In the genomic region with DNA sequence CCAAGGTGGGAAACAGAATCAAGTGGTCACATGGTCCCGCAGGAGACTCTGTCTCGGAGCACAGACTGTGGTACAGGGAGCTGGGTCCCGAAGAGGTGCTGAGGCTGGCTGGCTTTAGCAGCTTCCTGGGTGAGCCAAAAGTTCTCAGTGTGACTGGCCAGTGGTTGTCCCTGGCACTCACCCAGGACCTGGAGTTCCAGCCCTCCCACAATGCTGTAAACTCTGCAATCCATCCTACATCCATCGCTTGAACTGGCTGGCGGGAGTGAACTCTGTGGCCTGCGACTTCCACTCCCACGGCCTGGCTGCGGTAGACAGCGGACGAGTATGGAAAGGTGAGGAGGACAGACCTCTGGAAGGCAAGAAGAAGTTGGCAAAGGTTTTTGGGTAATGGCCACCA, we compare ENCODE assay signal across 12 mouse cellular contexts. TPM values are rescaled to one million over a fixed set of nuclear protein-coding genes. Genes with fewer than 3 reads are reported as not detected.
DNase-seq lines count a peak whose midpoint lies in the region; ATAC-seq and TF ChIP-seq lines count a peak whose summit lies in the region.
"Had no signal": no experiment of that assay in that cellular context is flagged by ENCODE, and none has a peak within 500 bp of the region (broad histone marks: within the 10 kb centered on the region; RNA-seq: fewer than 3 reads in every experiment).

No protein-coding gene starts in this region.

- H3K9me3 ChIP-seq in hindbrain, embryonic 14.5 days (ENCODE audit: control insufficient read depth, low read length): no peaks in the 10 kb centered on the region
- no peaks in the 10 kb centered on the region for H3K9me3 ChIP-seq in midbrain, postnatal 0 days (ENCODE audit: low read length)

- no peak for ATAC-seq in frontal cortex, adult (ENCODE audit: low TSS enrichment)
- ATAC-seq in hindbrain, embryonic 14.5 days (ENCODE audit: low FRiP score): no peak
- ATAC-seq in midbrain, postnatal 0 days (ENCODE audit: low FRiP score): no peak
- ATAC-seq: forebrain, postnatal 0 days had no signal

- H3K4me1 ChIP-seq in hindbrain, embryonic 14.5 days (replicated peaks; ENCODE audit: control insufficient read depth, insufficient read depth, low read length): peaks cover 5% of the 10 kb centered on the region
- peaks cover 6% of the 10 kb centered on the region; the same call in 1 of the 2 replicates for H3K4me1 ChIP-seq in midbrain, postnatal 0 days (ENCODE audit: insufficient read depth, low read length)

- no peak overlapping the region for H3K27ac ChIP-seq in hindbrain, embryonic 14.5 days
- no peak overlapping the region for H3K27ac ChIP-seq in midbrain, postnatal 0 days (ENCODE audit: low read depth, low read length)
- H3K27ac ChIP-seq: liver, embryonic 14.5 days had no signal

- WGBS in hindbrain, embryonic 14.5 days: 89% methylated on average over 10 of the region's 10 CpGs
- WGBS in midbrain, postnatal 0 days: 84% methylated on average over 10 of the region's 10 CpGs

- no peak for TF ChIP-seq CTCF in midbrain, postnatal 0 days (IDR thresholded peaks at IDR 0.05)

- H3K9ac ChIP-seq in hindbrain, embryonic 14.5 days: no peak overlapping the region
- no peak overlapping the region for H3K9ac ChIP-seq in midbrain, postnatal 0 days (replicated peaks; ENCODE audit: low read length, poor library complexity, severe bottlenecking)
- H3K9ac ChIP-seq: forebrain, postnatal 0 days; liver, embryonic 14.5 days had no signal

- no peaks in the 10 kb centered on the region for H3K27me3 ChIP-seq in hindbrain, embryonic 14.5 days (ENCODE audit: control insufficient read depth, insufficient read depth, low read length)
- H3K27me3 ChIP-seq in midbrain, postnatal 0 days (ENCODE audit: insufficient read depth, low read length): no peaks in the 10 kb centered on the region

- no peak overlapping the region for H3K4me3 ChIP-seq in hindbrain, embryonic 14.5 days (replicated peaks; ENCODE audit: low read length)
- no peak overlapping the region for H3K4me3 ChIP-seq in midbrain, postnatal 0 days (ENCODE audit: low read depth, low read length)

- peak; percentile 80 for DNase-seq in adrenal gland, adult (ENCODE audit: inconsistent age in 2 of 2, low spot score in 1 of 2)
- DNase-seq in adrenal gland, adult 18-20 months (ENCODE audit: low spot score in 2 of 2): no peak
- peak; percentile 77 for DNase-seq in urinary bladder, postnatal 14 days (ENCODE audit: low spot score)
- no peak for DNase-seq in urinary bladder, adult 18-20 months (ENCODE audit: low spot score in 2 of 2)
- peak; percentile 67 to 70 for DNase-seq in kidney, postnatal 36 days
- no peak for DNase-seq in hindbrain, embryonic 14.5 days (ENCODE audit: low spot score)
- no peak for DNase-seq in midbrain, postnatal 0 days (ENCODE audit: low spot score)
- DNase-seq: cerebellum, adult 9-11 months; forebrain, postnatal 0 days; thymus, adult 2 months had no signal

- H3K36me3 ChIP-seq in hindbrain, embryonic 14.5 days (replicated peaks; ENCODE audit: control insufficient read depth, insufficient read depth): no peaks in the 10 kb centered on the region
- H3K36me3 ChIP-seq in midbrain, postnatal 0 days (ENCODE audit: insufficient read depth, low read length): no peaks in the 10 kb centered on the region

- H3K4me2 ChIP-seq in hindbrain, embryonic 14.5 days (replicated peaks): no peak overlapping the region
- no peak overlapping the region for H3K4me2 ChIP-seq in midbrain, postnatal 0 days (ENCODE audit: low read depth, low read length, poor library complexity, severe bottlenecking)

RNA-seq across cellular contexts. Expression of gene Sec14l1, which starts 11.4 kb away (rescaled TPM):
- total RNA-seq in adrenal gland, adult 18-20 months (2021): 100 to 1,000 TPM; 106 to 159 TPM
- polyA plus RNA-seq in hindbrain, embryonic 14.5 days (2014; fragmentation: Nextera tagmentation; extraction: Ambion mirVana): 41.2 and 41.9 TPM in 2 replicates
- 63.5 and 71.1 TPM in 2 replicates for total RNA-seq in midbrain, postnatal 0 days (2014; rRNA removed)
- polyA plus RNA-seq in midbrain, postnatal 0 days (2015; fragmentation: Nextera tagmentation; extraction: Ambion mirVana): 48.0 and 49.2 TPM in 2 replicates

Comparison
In these comparisons a context has a peak if more than half of its experiments do, and no peak if none do; other contexts are left out.
1. DNase-seq: peak in adrenal gland, adult (2 of 2), urinary bladder, postnatal 14 days (single experiment) and kidney, postnatal 36 days (2 of 2); none in adrenal gland, adult 18-20 months (0 of 2), urinary bladder, adult 18-20 months (0 of 2), hindbrain, embryonic 14.5 days (single experiment) and midbrain, postnatal 0 days (single experiment).